Mouse (Mus musculus) macrophage (primary cell): ENCODE results near the gene Zfp579. TPM values are rescaled to one million over a fixed set of nuclear protein-coding genes. Genes with fewer than 3 reads are reported as not detected.

Experiments used
- H3K27ac ChIP-seq: fragments of 350-480 bp; formaldehyde crosslinking; 2 replicates; pipeline ENCODE4 v1.9.0; 2021
- H3K36me3 ChIP-seq: fragments of 350-480 bp; formaldehyde crosslinking; 2 replicates; pipeline ENCODE4 v1.9.0; 2021; ENCODE audit errors: inconsistent target
- H3K4me3 ChIP-seq: fragments of 350-480 bp; formaldehyde crosslinking; 2 replicates; pipeline ENCODE4 v1.9.0; 2021; ENCODE audit errors: inconsistent target
- H3K79me2 ChIP-seq: fragments of 350-480 bp; formaldehyde crosslinking; 2 replicates; pipeline ENCODE4 v1.9.0; 2021; ENCODE audit errors: inconsistent target
- WGBS: methylation state at CpG from one replicate; pipeline ENCODE4 v1.1.7; 2026; ENCODE audit warnings: inconsistent platforms; ENCODE audit not compliant: missing documents; 5-methylcytosine and 5-hydroxymethylcytosine counted together
- polyA plus RNA-seq: library from polyadenylated mRNA; stranded (reverse); fragments of 250-400 nt; gene quantifications from 3 replicates; pipeline ENCODE4 v1.2.4, GENCODE M21; 2018; ENCODE audit warnings: inconsistent platforms

Gene Zfp579
- polyA plus RNA-seq, 1 experiment from 2014 or later: 7.3 TPM

- Histone ChIP-seq H3K27ac (no peak overlapping the region), H3K79me2 (no peaks in the 10 kb centered on the region), H3K4me3 (no peak overlapping the region), H3K36me3 (no peaks in the 10 kb centered on the region)
- 84% methylated on average over 6 of the region's 8 CpGs for WGBS
Measured at GRCm38 (mm10) chr7:4996934-4997333, 976 bp upstream of the Zfp579 start.

- peak overlapping the region; percentile 57 for H3K4me3 ChIP-seq
- no peak overlapping the region for H3K27ac ChIP-seq
- H3K36me3 ChIP-seq: no peaks in the 10 kb centered on the region
- no peaks in the 10 kb centered on the region for H3K79me2 ChIP-seq
- 11% methylated on average over 16 of the region's 19 CpGs for WGBS
Measured at GRCm38 (mm10) chr7:4995268-4996002, 523 bp downstream of the Zfp579 start.

DNA sequence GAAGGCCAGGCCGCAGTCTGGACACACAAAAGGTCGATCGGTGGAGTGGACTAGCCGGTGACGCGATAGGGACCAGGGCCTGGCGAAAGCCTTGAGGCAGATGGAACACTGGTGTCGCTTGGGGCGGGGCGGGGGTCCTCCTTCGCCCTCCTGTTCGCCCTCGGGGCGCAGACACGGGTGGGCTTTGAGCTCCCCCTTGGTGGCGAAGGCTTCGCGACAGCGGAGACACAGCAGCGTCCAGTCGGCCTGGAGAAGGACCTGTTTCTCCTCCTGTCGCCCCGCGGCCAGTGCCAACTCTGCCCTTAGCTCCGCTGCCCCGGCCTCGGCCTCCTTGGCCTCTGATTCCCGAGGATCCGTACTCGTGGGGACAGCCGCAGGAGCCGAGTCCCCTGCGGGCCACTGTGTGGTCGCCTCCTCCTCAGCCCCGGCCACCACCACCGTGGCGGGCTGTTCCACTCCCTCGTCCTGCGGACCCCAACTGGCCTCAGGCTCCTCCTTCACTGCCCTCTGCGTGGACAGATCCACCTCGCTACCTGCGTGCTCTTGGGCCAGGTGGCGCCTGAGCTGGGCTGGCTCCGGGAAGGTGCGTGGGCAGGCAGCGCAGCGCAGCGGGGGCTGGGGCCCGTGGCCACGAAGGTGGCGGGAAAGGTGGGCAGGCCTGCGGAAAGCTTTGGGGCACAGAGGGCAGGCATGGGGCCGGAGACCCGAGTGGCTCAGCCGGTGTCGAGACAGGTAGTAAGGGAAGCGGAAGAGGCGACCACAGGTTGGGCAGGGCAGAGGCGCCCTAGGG, 1.8 kb downstream of the Zfp579 start:
- WGBS: 93% methylated on average over 56 of the region's 59 CpGs
- no peak overlapping the region for H3K27ac ChIP-seq
- no peaks in the 10 kb centered on the region for H3K36me3 ChIP-seq
- no peaks in the 10 kb centered on the region for H3K79me2 ChIP-seq
- no peak overlapping the region for H3K4me3 ChIP-seq

GRCm38 (mm10) chr7:4993347-4993998, 2.5 kb downstream of the Zfp579 start:
- no peak overlapping the region for H3K27ac ChIP-seq
- WGBS: 94% methylated on average over 42 of the region's 55 CpGs
- H3K79me2 ChIP-seq: no peaks in the 10 kb centered on the region
- no peaks in the 10 kb centered on the region for H3K36me3 ChIP-seq
- H3K4me3 ChIP-seq: no peak overlapping the region

- no peak overlapping the region for H3K27ac ChIP-seq
- WGBS: 73% methylated on average over 2 of the region's 2 CpGs
Measured at GRCm38 (mm10) chr7:4988250-4988649, 7.7 kb downstream of the Zfp579 start.

GRCm38 (mm10) chr7:4976832-4977231, 19.1 kb downstream of the Zfp579 start:
- Histone ChIP-seq H3K27ac (no peak overlapping the region), H3K36me3 (no peaks in the 10 kb centered on the region), H3K79me2 (no peaks in the 10 kb centered on the region), H3K4me3 (no peak overlapping the region)
- 88% methylated on average over 7 of the region's 7 CpGs for WGBS

More at GRCm38 (mm10) chr7:4988250-4988649, 7.7 kb downstream of the Zfp579 start:
- H3K4me3 ChIP-seq: no peak overlapping the region
- H3K36me3 ChIP-seq: no peaks in the 10 kb centered on the region
- H3K79me2 ChIP-seq: no peaks in the 10 kb centered on the region

- no peak overlapping the region for H3K4me3 ChIP-seq
- no peak overlapping the region for H3K27ac ChIP-seq
- no peaks in the 10 kb centered on the region for H3K36me3 ChIP-seq
- WGBS: 81% methylated on average over 4 of the region's 4 CpGs
- no peaks in the 10 kb centered on the region for H3K79me2 ChIP-seq
Measured at GRCm38 (mm10) chr7:4975455-4975854, 20.5 kb downstream of the Zfp579 start.

DNA sequence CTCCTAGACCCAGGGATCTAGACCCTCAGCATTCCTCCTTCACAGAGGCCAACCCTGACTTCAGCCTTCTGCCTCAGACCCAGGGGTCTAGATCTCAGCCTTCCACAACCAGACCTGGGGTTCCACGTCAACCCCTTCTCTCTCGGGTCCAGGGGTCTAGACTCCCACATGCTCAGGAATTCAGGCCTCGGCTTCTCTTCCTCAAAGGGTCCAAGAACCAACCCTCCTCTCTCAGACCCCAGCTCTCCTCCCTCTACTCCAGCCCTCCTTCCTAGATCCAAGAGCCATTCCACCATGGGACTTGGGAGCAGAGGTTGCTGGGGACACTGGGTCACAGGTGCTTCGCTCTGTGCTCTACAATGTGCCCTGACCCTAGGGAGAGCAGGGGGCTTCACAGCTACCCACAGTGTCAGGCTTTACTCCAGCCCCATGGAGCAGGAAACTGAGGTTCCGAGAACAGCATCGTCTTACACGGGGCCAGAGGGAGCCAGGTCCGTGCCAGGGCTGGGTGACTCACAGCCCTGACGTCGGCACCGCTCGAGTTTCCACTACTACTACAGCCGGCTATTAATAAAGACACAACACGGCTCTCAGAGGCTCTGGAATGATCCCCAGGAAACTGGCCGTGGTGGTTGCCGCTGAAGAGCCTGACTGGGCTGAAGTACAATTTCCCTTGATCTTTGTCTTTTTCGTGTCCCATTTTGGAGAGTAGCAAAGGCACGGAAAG, 23.5 kb downstream of the Zfp579 start:
- Histone ChIP-seq H3K4me3 (no peak overlapping the region), H3K27ac (no peak overlapping the region), H3K79me2 (no peaks in the 10 kb centered on the region), H3K36me3 (no peaks in the 10 kb centered on the region)
- WGBS: 60% methylated on average over 18 of the region's 18 CpGs

- H3K36me3 ChIP-seq: no peaks in the 10 kb centered on the region
- H3K79me2 ChIP-seq: no peaks in the 10 kb centered on the region
- 25% methylated on average over 7 of the region's 7 CpGs for WGBS
- H3K4me3 ChIP-seq: no peak overlapping the region
- H3K27ac ChIP-seq: no peak overlapping the region
Measured at GRCm38 (mm10) chr7:4971710-4972109, 24.2 kb downstream of the Zfp579 start.

DNA sequence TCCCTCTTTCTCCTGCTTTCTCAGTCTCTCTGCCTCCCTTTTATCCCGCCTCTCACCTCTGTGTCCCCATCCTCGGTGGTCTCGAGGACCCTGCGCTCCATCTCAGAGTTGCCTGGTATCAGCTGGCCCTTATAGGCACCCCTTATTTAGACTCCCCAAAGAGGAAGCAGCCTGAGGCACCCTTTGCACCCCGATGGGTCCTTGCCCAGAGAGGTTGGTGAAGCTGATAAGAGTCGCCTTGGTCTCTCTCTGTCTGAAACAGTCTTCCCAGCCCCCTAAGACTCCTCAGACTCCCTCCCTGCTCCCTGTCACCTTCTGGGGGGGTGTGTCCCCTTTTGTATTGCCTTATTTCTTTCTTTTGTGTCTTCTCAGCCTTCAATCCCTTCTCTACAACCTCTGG, 24.9 kb downstream of the Zfp579 start, which contains the start of gene Sbk3:
Gene Sbk3, minus strand, starts transcription at position 101 of the 400 bp plus-strand sequence.
- Histone ChIP-seq H3K4me3 (no peak within 1 kb of the TSS), H3K36me3 (no peaks in the 10 kb centered on the region), H3K27ac (no peak within 1 kb of the TSS), H3K79me2 (no peaks in the 10 kb centered on the region)
- WGBS: 37% methylated on average over 6 of the region's 6 CpGs

DNA sequence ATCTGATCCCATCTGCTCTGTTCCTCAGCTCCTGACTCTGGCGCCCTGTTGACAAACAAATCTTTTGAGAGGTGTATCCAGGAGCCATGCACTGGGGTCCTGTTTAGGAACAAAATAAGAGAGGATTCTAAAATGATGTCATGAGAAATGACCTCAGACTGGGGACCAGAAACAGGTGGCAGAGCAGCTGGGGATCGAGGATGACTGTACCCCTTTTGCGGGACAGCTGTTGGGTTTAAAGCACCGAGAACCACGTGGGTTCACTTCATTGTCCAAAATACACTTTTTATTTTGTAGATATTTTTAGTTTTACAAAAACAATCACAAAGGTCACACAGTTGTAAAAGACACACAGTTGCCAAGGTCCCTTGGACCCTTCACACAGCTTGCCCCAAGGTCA, 31.0 kb downstream of the Zfp579 start:
- H3K79me2 ChIP-seq: no peaks in the 10 kb centered on the region
- no peaks in the 10 kb centered on the region for H3K36me3 ChIP-seq
- H3K4me3 ChIP-seq: no peak overlapping the region
- WGBS: 67% methylated on average over 5 of the region's 5 CpGs
- no peak overlapping the region for H3K27ac ChIP-seq

DNA sequence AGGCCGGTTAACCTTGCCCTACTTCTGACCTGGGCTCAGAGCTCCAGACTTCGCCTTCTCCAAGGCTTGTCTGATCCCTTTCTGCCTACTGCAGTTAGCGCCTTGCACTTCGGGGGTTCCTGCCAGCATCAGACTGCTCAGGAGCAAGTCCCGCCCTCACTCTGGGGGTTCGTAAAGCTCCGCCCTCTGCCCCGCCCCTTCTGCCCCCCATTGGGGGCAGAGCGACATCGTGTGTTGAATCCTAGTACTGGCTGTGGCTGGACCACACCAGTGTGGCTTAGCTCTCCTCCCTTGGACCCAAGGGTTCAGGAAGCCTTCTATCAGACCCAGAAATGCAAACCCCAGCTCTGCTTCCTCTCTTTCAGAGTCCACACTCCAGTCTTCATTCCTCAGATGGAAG, 31.7 kb downstream of the Zfp579 start, which contains the start of gene Sbk2:
Gene Sbk2, minus strand, starts transcription at position 135 of the 400 bp plus-strand sequence.
- no peak within 1 kb of the TSS for H3K4me3 ChIP-seq
- no peaks in the 10 kb centered on the region for H3K79me2 ChIP-seq
- WGBS: 3% methylated on average over 9 of the region's 10 CpGs
- no peaks in the 10 kb centered on the region for H3K36me3 ChIP-seq
- no peak within 1 kb of the TSS for H3K27ac ChIP-seq

DNA sequence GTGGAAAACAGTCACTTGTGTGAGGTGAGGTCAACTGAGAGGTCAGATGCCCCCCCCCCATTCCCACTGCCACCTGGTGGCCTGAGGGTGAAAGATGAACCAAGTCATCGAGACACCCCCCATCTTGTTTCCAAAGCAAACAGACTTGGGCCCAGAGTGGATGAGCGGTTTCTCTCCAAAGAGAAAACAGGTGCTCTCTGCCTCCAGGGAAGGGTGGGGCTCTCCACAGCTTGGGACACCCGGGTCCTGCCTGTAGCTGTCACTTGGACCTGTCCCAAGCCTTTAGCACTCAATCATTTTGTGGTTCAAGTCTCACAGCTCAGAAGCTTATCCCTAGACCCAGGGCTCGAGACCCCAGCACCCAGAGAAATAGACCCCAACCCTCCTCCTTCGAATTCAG, 32.4 kb downstream of the Zfp579 start:
- WGBS: 66% methylated on average over 5 of the region's 5 CpGs
- Histone ChIP-seq H3K4me3 (no peak overlapping the region), H3K36me3 (no peaks in the 10 kb centered on the region), H3K27ac (no peak overlapping the region), H3K79me2 (no peaks in the 10 kb centered on the region)

DNA sequence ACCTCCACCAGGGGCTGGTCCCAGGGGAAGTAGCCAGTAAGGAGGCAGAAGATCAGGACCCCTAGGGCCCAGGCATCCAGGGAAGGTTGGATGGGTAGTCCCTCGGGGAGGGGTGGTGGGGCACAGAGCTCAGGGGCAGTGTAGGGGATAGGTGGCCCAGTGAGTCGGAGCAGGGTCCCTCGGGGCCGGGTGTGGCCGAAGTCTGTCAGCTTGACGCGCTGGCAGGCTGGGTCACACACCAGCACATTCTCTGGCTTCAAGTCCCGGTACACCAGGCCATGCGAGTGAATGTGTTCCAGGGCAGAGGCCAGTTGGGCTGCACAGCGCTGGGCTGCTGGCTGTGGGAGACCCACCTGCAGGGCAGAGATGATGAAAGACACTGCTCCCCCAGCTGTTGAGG, 38.6 kb downstream of the Zfp579 start:
- no peaks in the 10 kb centered on the region for H3K79me2 ChIP-seq
- WGBS: 94% methylated on average over 10 of the region's 10 CpGs
- no peak overlapping the region for H3K27ac ChIP-seq

More for the DNA sequence above, 38.6 kb downstream of the Zfp579 start:
- Histone ChIP-seq H3K36me3 (no peaks in the 10 kb centered on the region), H3K4me3 (no peak overlapping the region)
